Mouse (Mus musculus): Measurements from ENCODE around the gene Ccdc92. TPM values are rescaled to one million over a fixed set of nuclear protein-coding genes. Genes with fewer than 3 reads are reported as not detected.

The Ccdc92 gene
- polyA plus RNA-seq, 1 experiment from 2014 or later: 0.37 TPM

DNA sequence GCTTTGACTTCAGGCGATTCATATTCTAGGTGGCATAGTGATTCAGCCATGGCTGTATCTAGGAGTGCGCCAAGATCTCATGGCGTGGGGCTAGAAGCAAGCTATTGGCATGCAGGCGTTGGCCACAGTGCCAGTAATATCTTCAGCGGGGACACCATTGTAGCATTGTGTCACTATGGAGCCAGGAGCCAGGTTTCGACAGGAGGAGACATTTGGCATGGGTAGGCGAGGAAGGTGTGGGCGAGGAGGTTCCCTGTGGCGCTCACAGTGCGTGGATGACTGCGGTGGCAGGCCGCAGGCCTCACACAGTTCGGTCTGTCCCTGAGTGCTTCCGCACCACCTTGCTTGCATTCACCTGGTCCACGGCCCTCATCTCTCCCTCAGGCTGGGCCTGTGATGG lies 27.0 kb downstream of the Ccdc92 start:
- no peaks in the 10 kb centered on the region for H3K36me3 ChIP-seq
- H3K9me3 ChIP-seq (replicated peaks): no peaks in the 10 kb centered on the region
- H3K4me1 ChIP-seq (replicated peaks): no peaks in the 10 kb centered on the region
- no peak overlapping the region for H3K4me3 ChIP-seq (replicated peaks)
- no peak for ATAC-seq (ENCODE audit: low read depth)
- H3K27ac ChIP-seq: no peak overlapping the region
- DNase-seq: no peak
- WGBS (ENCODE audit: insufficient replicate concordance): 87% methylated on average over 15 of the region's 15 CpGs
- no peak overlapping the region for H3K9ac ChIP-seq
- no peak overlapping the region for H3K4me2 ChIP-seq
- no peaks in the 10 kb centered on the region for H3K27me3 ChIP-seq

DNA sequence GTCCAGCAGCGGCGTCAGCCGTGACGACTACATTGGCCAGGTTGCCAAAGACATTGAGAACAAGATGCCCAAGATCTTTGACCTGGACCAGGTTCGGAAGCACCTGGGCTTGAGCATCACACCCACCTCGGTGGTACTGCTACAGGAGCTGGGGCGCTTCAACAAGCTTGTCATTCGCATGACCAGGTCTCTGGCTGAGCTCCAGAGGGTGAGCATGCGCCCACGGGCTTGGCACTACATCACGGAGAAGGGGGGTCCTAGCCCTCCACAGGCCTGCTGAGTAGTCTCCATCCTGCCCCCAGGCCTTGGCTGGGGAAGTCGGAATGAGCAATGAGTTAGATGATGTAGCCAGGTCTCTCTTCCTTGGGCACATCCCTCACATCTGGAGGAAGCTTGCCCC lies 31.9 kb downstream of the Ccdc92 start:
- 76% methylated on average over 12 of the region's 12 CpGs for WGBS (ENCODE audit: insufficient replicate concordance)
- H3K4me2 ChIP-seq: no peak overlapping the region
- no peaks in the 10 kb centered on the region for H3K36me3 ChIP-seq
- H3K4me3 ChIP-seq (replicated peaks): no peak overlapping the region
- no peak overlapping the region for H3K27ac ChIP-seq
- DNase-seq (no peak), ATAC-seq (ENCODE audit: low read depth) (no peak)
- no peak overlapping the region for H3K9ac ChIP-seq
- no peaks in the 10 kb centered on the region for H3K27me3 ChIP-seq
- H3K4me1 ChIP-seq (replicated peaks): no peaks in the 10 kb centered on the region
- no peaks in the 10 kb centered on the region for H3K9me3 ChIP-seq (replicated peaks)

DNA sequence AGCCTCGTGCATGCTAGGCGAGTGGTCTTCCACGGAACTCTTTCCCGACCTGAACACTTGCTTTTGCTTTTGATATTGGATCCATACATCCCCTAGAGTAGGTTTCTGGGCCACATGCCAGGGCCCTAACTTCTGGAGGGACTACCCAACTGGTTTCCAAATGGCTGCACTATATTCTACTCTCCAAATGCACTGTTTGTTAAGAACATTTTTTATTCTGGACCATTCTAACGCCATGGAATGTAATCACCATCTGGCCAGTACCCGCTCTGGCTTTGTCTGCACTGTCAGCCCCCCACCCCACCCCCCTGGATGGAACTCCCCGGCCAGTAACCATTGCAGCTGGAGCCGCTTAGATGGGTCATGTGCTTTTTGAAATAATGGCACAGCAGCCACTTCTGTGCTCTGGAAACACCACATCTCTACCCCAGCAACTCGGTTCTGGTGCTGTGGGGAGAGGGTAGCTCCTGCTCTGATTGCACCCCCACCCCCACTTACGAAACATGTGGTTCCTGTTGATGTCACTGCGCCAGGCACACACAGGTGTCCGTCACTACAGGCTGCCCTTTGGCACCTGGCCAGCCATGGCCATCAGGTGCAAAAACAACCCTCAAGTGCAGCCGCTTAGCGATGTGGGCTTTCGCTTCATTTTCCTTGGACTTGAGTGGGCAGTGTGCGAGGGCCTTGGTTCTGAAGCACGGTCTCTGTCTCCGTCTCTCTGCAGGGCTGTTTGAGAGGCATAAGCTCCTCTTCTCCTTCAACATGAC lies 39.9 kb downstream of the Ccdc92 start:
- ATAC-seq (ENCODE audit: low read depth) (no peak), DNase-seq (no peak)
- Histone ChIP-seq H3K9ac (no peak overlapping the region), H3K36me3 (no peaks in the 10 kb centered on the region), H3K4me1 (replicated peaks) (no peaks in the 10 kb centered on the region), H3K4me3 (replicated peaks) (no peak overlapping the region), H3K27ac (no peak overlapping the region), H3K4me2 (no peak overlapping the region), H3K27me3 (no peaks in the 10 kb centered on the region), H3K9me3 (replicated peaks) (no peaks in the 10 kb centered on the region)
- WGBS (ENCODE audit: insufficient replicate concordance): 69% methylated on average over 18 of the region's 18 CpGs

DNA sequence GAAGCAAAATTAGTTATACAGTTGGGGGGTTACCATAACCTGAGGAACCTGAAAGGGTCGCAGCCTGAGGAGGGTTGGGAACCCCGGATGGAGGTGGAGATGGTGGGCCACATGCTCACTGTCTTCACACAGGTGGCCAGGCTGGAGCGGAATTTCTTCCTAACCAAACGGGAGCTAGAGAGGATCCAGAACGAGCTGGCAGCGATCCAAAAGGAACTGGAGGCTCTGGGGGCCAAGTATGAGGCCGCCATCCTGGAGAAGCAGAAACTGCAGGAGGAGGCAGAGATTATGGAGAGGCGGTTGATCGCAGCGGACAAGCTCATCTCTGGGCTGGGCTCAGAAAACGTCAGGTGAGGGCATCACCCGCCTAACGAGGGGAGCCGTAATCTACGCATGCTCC lies 45.2 kb downstream of the Ccdc92 start:
- no peak overlapping the region for H3K9ac ChIP-seq
- H3K4me3 ChIP-seq (replicated peaks): no peak overlapping the region
- no peaks in the 10 kb centered on the region for H3K36me3 ChIP-seq
- no peaks in the 10 kb centered on the region for H3K4me1 ChIP-seq (replicated peaks)
- no peak overlapping the region for H3K27ac ChIP-seq
- 69% methylated on average over 15 of the region's 15 CpGs for WGBS (ENCODE audit: insufficient replicate concordance)
- H3K9me3 ChIP-seq (replicated peaks): no peaks in the 10 kb centered on the region
- H3K27me3 ChIP-seq: no peaks in the 10 kb centered on the region
- no peak for DNase-seq
- no peak for ATAC-seq (ENCODE audit: low read depth)
- no peak overlapping the region for H3K4me2 ChIP-seq

DNA sequence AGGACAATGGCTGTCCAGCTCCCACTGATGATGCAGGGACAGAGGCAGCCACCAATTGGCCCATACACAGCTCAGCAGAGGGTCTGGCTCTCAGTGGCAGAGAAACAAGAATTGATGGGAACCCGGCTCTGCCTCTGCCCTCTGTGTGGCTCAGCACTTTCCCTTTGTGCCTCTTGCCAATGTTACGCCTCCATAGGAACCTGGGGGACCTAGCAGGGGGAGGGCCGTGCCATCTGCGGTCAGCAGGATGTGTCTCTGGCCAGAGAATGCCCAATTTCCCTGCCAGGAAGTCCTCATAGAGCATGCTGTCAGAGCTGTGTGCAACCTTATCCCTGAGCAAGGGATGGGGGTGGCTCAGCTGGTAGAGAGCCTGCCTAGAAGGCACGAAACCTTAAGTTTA lies 47.4 kb downstream of the Ccdc92 start:
- Histone ChIP-seq H3K27ac (no peak overlapping the region), H3K9me3 (replicated peaks) (no peaks in the 10 kb centered on the region), H3K27me3 (no peaks in the 10 kb centered on the region), H3K4me2 (no peak overlapping the region), H3K4me3 (replicated peaks) (no peak overlapping the region), H3K36me3 (no peaks in the 10 kb centered on the region), H3K9ac (no peak overlapping the region), H3K4me1 (replicated peaks) (no peaks in the 10 kb centered on the region)
- 49% methylated on average over 5 of the region's 5 CpGs for WGBS (ENCODE audit: insufficient replicate concordance)
- ATAC-seq (ENCODE audit: low read depth): no peak
- no peak for DNase-seq

DNA sequence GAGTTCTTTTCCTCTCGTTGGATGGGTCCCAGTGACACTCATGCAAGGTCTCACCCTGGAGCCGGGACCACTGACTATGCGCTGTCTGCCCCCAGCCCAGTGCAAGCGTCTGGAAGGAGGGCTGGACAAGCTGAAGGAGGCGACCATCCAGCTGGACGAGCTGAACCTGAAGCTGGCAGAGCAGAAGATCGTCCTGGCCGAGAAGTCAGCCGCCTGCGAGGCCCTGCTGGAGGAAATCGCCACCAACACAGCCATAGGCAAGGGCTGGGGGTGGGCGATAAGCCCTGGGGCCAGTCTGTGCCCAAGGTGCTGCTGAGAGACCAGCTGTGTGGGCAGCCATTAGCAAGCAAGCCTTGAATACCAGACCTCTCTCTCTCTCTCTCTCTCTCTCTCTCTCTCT lies 49.8 kb downstream of the Ccdc92 start:
- ATAC-seq (ENCODE audit: low read depth) (no peak), DNase-seq (no peak)
- Histone ChIP-seq H3K4me1 (replicated peaks) (no peaks in the 10 kb centered on the region), H3K4me3 (replicated peaks) (no peak overlapping the region), H3K9ac (no peak overlapping the region), H3K27me3 (no peaks in the 10 kb centered on the region), H3K9me3 (replicated peaks) (no peaks in the 10 kb centered on the region), H3K4me2 (no peak overlapping the region), H3K27ac (no peak overlapping the region), H3K36me3 (no peaks in the 10 kb centered on the region)
- WGBS (ENCODE audit: insufficient replicate concordance): 63% methylated on average over 12 of the region's 12 CpGs

DNA sequence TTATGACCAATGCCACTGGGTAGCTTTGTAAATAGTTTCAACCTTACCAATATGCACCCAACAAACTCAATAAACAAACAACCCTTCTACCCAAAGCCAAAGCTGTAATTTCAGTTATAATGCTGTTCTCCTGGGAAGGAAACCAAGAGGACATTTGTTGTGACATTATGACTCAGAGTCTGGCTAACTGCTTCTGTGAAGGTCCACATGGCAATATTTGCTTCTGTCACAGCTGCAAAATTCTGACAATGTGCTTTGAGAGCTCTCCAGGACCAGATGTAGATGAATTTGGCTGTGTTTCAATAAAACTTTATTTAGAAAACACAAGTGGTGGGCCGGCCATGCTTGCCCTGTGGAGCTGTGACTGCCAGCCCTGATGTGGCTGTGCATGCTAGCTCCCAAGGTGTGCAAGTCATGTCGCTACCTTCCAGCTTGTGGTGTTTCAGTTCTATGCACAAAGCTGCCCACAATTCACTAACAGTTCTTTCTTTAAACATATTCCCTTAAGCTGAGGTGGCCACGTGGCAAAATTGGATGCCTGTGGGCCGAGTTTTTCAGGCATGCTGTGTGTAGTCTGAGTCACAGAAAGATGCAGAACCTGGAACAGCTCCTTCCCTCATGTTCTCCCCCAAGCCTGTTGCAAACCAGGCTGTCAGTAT lies 52.4 kb downstream of the Ccdc92 start:
- Histone ChIP-seq H3K27ac (no peak overlapping the region), H3K4me3 (replicated peaks) (no peak overlapping the region), H3K27me3 (no peaks in the 10 kb centered on the region), H3K4me1 (replicated peaks) (no peaks in the 10 kb centered on the region), H3K9me3 (replicated peaks) (no peaks in the 10 kb centered on the region), H3K9ac (no peak overlapping the region), H3K4me2 (no peak overlapping the region), H3K36me3 (no peaks in the 10 kb centered on the region)
- DNase-seq (no peak), ATAC-seq (ENCODE audit: low read depth) (no peak)
- 59% methylated on average over 4 of the region's 4 CpGs for WGBS (ENCODE audit: insufficient replicate concordance)

DNA sequence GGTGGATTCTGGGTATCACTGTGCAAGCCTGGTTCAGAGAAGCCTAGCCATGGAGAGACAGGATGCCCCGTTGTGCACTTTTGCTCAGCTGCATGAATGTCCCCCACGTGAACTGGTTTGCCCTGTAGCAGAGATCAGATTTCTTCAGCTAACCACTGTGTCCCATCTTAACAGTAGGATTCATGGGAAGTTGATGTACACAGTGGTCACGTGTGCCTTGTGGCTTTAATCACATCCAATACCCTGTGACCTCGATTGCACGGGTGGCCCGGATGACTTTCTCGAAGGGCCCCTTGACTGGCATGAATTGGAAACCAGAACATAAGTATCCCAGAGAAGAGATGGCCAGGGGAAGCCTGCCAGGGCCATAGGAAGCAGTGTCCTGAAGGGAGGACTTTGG lies 70.1 kb downstream of the Ccdc92 start:
- WGBS (ENCODE audit: insufficient replicate concordance): 76% methylated on average over 7 of the region's 7 CpGs
- no peaks in the 10 kb centered on the region for H3K4me1 ChIP-seq (replicated peaks)
- no peak overlapping the region for H3K4me3 ChIP-seq (replicated peaks)

DNA sequence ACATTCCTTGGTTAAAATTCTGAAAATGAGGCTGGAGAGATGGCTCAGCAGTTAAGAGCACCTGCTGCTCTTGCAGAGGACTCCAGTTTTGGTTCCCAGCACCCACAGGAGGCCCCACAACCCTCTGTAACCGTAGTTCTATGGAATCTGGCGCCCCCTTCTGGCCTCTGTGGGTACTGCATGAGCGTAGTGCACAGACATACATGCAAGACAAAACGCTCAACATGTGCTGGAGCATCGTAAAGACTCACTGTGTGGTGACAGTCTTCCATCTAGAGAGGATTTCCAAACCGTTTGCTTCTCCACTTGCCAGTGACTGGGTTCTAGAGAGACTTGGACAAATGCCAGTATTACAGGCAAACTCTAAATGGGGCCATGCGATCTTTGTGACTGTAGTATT lies 76.6 kb downstream of the Ccdc92 start:
- Histone ChIP-seq H3K4me2 (no peak overlapping the region), H3K4me1 (replicated peaks) (no peaks in the 10 kb centered on the region), H3K27me3 (no peaks in the 10 kb centered on the region), H3K9ac (no peak overlapping the region), H3K9me3 (replicated peaks) (0 out of 2 replicates have a peak, but pooled peaks cover 9% of the 10 kb centered on the region), H3K27ac (no peak overlapping the region), H3K4me3 (replicated peaks) (no peak overlapping the region), H3K36me3 (no peaks in the 10 kb centered on the region)
- DNase-seq (no peak), ATAC-seq (ENCODE audit: low read depth) (no peak)
- WGBS (ENCODE audit: insufficient replicate concordance): 66% methylated on average over 7 of the region's 7 CpGs

More for the DNA sequence above, 70.1 kb downstream of the Ccdc92 start:
- ATAC-seq (ENCODE audit: low read depth) (no peak), DNase-seq (no peak)
- Histone ChIP-seq H3K27ac (no peak overlapping the region; the same call in 1 of the 2 replicates), H3K9ac (no peak overlapping the region), H3K27me3 (no peaks in the 10 kb centered on the region), H3K4me2 (no peak overlapping the region), H3K36me3 (no peaks in the 10 kb centered on the region), H3K9me3 (replicated peaks) (no peaks in the 10 kb centered on the region)

Other genes with a start within 250 kb of the Ccdc92 start
- 17.9 and 21.8 TPM in 2 replicates for gene Atp6v0a2, start 233.8 kb downstream of the Ccdc92 start, polyA plus RNA-seq (2015; fragmentation: Nextera tagmentation; extraction: Ambion mirVana)
- not detected in 2 replicates for gene Dnah10, start 137.3 kb downstream of the Ccdc92 start, polyA plus RNA-seq (2015; fragmentation: Nextera tagmentation; extraction: Ambion mirVana)
- gene Zfp664, start 267 bp upstream of the Ccdc92 start, polyA plus RNA-seq (2015; fragmentation: Nextera tagmentation; extraction: Ambion mirVana): 15.5 and 17.0 TPM in 2 replicates
- 0.27 and 0.32 TPM in 2 replicates for gene Rflna, start 140.8 kb upstream of the Ccdc92 start, polyA plus RNA-seq (2015; fragmentation: Nextera tagmentation; extraction: Ambion mirVana)

Measured in liver, embryonic 13.5 days (tissue).